Mouse (Mus musculus) heart, adult 8-10 months (tissue): ENCODE results near the gene Trim34b. TPM values are rescaled to one million over a fixed set of nuclear protein-coding genes. Genes with fewer than 3 reads are reported as not detected.
"Not testable (repeated sequence)": the region's sequence is repeated elsewhere in the genome, so short reads cannot be mapped to it uniquely, and the experiment has no call there.

Experiments used
- DNase-seq: peaks from one replicate; pipeline ENCODE4 v3.0.0; 2022; ENCODE audit warnings: low spot score
- total RNA-seq, 4 experiments: library from RNA; stranded (reverse); gene quantifications; 2 replicates each; pipeline ENCODE4 v1.2.4; 2022

Trim34b gene
- total RNA-seq: under 1 TPM in 2 of 4 experiments, not detected in 2; 0.16 to 0.17 TPM

- not testable (repeated sequence) for DNase-seq
Observed at GRCm38 (mm10) chr7:104329171-104329570, at the start of gene Trim34b. Trim34b (plus strand) TSS chr7:104329471.

- DNase-seq: peak; percentile 35
Observed at GRCm38 (mm10) chr7:104287576-104288443, 41.5 kb upstream of the Trim34b start, which contains the start of gene Trim5. Trim5 (minus strand) TSS chr7:104288094.

- no peak for DNase-seq
Observed at GRCm38 (mm10) chr7:104290641-104291040, 38.6 kb upstream of the Trim34b start.

GRCm38 (mm10) chr7:104291638-104292400 lies 37.5 kb upstream of the Trim34b start:
- no peak for DNase-seq

GRCm38 (mm10) chr7:104314796-104315353 lies 14.4 kb upstream of the Trim34b start:
- peak; percentile 13 for DNase-seq

- not testable (repeated sequence) for DNase-seq
Observed at GRCm38 (mm10) chr7:104315369-104316080, 13.7 kb upstream of the Trim34b start, which contains the start of gene Trim12a. Trim12a (minus strand) TSS chr7:104315466.

GRCm38 (mm10) chr7:104322028-104322427 lies 7.2 kb upstream of the Trim34b start:
- no peak for DNase-seq

GRCm38 (mm10) chr7:104335547-104335946 lies 6.3 kb downstream of the Trim34b start:
- DNase-seq: not testable (repeated sequence)

- DNase-seq: not testable (repeated sequence)
Observed at GRCm38 (mm10) chr7:104340744-104341143, 11.5 kb downstream of the Trim34b start.

- DNase-seq: not testable (repeated sequence)
Observed at GRCm38 (mm10) chr7:104348043-104348442, 18.8 kb downstream of the Trim34b start.

GRCm38 (mm10) chr7:104352717-104353599 lies 23.7 kb downstream of the Trim34b start, which contains the start of gene Trim12c:
Trim12c (minus strand) TSS chr7:104353362.
- DNase-seq: peak; percentile 87

GRCm38 (mm10) chr7:104353600-104353967 lies 24.3 kb downstream of the Trim34b start:
- no peak for DNase-seq

- DNase-seq: no peak
Observed at GRCm38 (mm10) chr7:104366339-104366738, 37.1 kb downstream of the Trim34b start.

GRCm38 (mm10) chr7:104369736-104370414 lies 40.6 kb downstream of the Trim34b start, which contains the start of gene Trim30b:
Trim30b (minus strand) TSS chr7:104369884.
- peak; percentile 45 for DNase-seq

Other genes with a start within 250 kb of the Trim34b start
- gene Olfr645, start 244.0 kb upstream of the Trim34b start, total RNA-seq: not detected
- gene Olfr646, start 224.6 kb upstream of the Trim34b start, total RNA-seq: not detected
- gene Ubqln5, start 199.6 kb upstream of the Trim34b start, total RNA-seq: not detected
- not detected for gene Olfr643, start 192.1 kb upstream of the Trim34b start, total RNA-seq
- not detected for gene Ubqln3, start 186.2 kb upstream of the Trim34b start, total RNA-seq
- not detected for gene Ubqlnl, start 178.9 kb upstream of the Trim34b start, total RNA-seq
- not detected for gene Olfm5, start 164.6 kb upstream of the Trim34b start, total RNA-seq
- gene Olfr648, start 146.1 kb upstream of the Trim34b start, total RNA-seq: not detected
- gene Olfr649, start 133.5 kb upstream of the Trim34b start, total RNA-seq: not detected
- gene Trim6, start 110.7 kb upstream of the Trim34b start, total RNA-seq: under 1 TPM; 0.14 to 0.34 (median 0.18) TPM
- gene Trim34a, start 85.0 kb upstream of the Trim34b start, total RNA-seq: 1 to 10 TPM; 2.9 to 3.6 (median 3.4) TPM
- 1 to 10 TPM; 1.3 to 2.8 (median 1.6) TPM for gene Trim5, start 41.4 kb upstream of the Trim34b start, total RNA-seq
- gene Trim12a, start 14.0 kb upstream of the Trim34b start, total RNA-seq: 1 to 10 TPM; 4.7 to 9.6 (median 6.1) TPM
- gene Trim12c, start 23.9 kb downstream of the Trim34b start, total RNA-seq: 1 to 10 TPM; 3.6 to 5.8 (median 5.0) TPM
- gene Trim30b, start 40.4 kb downstream of the Trim34b start, total RNA-seq: under 1 TPM in 1 of 4 experiments, not detected in 3; 0.23 TPM
- under 1 TPM in 1 of 4 experiments, not detected in 3; 0.34 TPM for gene Trim30c, start 71.4 kb downstream of the Trim34b start, total RNA-seq
- 1 to 10 TPM; 3.4 to 4.2 (median 3.5) TPM for gene Trim30a, start 135.7 kb downstream of the Trim34b start, total RNA-seq
- 1 to 10 TPM in 1 of 4 experiments, under 1 TPM in 3; 0.65 to 1.1 (median 0.75) TPM for gene Trim30d, start 178.4 kb downstream of the Trim34b start, total RNA-seq
- gene Olfr651, start 220.7 kb downstream of the Trim34b start, total RNA-seq: not detected
- gene Olfr652, start 231.4 kb downstream of the Trim34b start, total RNA-seq: not detected
- not detected for gene Olfr653, start 247.8 kb downstream of the Trim34b start, total RNA-seq